Mouse (Mus musculus) CD8-positive naive resting alpha-beta T cell, adult 2 months (primary cell): ENCODE results near the gene Tfpt.
"Not testable (repeated sequence)": the region's sequence is repeated elsewhere in the genome, so short reads cannot be mapped to it uniquely, and the experiment has no call there.

Source experiments
- DNase-seq, 2 experiments: peaks; one replicate each; pipeline ENCODE4 v3.0.0; 2022; ENCODE audit warnings: low read depth in 2 of 2, low spot score in 2 of 2

Gene Tfpt

GRCm38 (mm10) chr7:3617242-3617995, 12.3 kb downstream of the Tfpt start, which contains the start of gene Ndufa3:
TSS of gene Ndufa3 (plus strand) at chr7:3617373.
- DNase-seq = peak; percentile 81 to 83

- no peak for DNase-seq
These were observed 13.1 kb downstream of the Tfpt start for GRCm38 (mm10) chr7:3616389-3617241.

- no peak for DNase-seq
These were observed 13.7 kb downstream of the Tfpt start, which contains the start of gene Oscar for GRCm38 (mm10) chr7:3616057-3616388. TSS of gene Oscar (minus strand) at chr7:3616157.

GRCm38 (mm10) chr7:3614021-3614420, 15.7 kb downstream of the Tfpt start:
- no peak for DNase-seq

GRCm38 (mm10) chr7:3611006-3611405, 18.7 kb downstream of the Tfpt start:
- DNase-seq = no peak

- no peak for DNase-seq
These were observed 19.3 kb downstream of the Tfpt start for GRCm38 (mm10) chr7:3610437-3610836.

- DNase-seq = no peak
These were observed 20.6 kb downstream of the Tfpt start for GRCm38 (mm10) chr7:3609082-3609481.

- DNase-seq = no peak
These were observed 21.1 kb downstream of the Tfpt start for GRCm38 (mm10) chr7:3608668-3609067.

GRCm38 (mm10) chr7:3607391-3607790, 22.3 kb downstream of the Tfpt start:
- no peak for DNase-seq

GRCm38 (mm10) chr7:3606798-3607197, 22.9 kb downstream of the Tfpt start:
- no peak for DNase-seq

GRCm38 (mm10) chr7:3601119-3601518, 28.6 kb downstream of the Tfpt start:
- peak; percentile 38 to 62 for DNase-seq

GRCm38 (mm10) chr7:3597755-3598154, 32.0 kb downstream of the Tfpt start:
- DNase-seq = not testable (repeated sequence)

- DNase-seq = no peak
These were observed 34.6 kb downstream of the Tfpt start for GRCm38 (mm10) chr7:3595146-3595545.

GRCm38 (mm10) chr7:3594686-3595085, 35.0 kb downstream of the Tfpt start:
- no peak for DNase-seq

- no peak for DNase-seq
These were observed 35.9 kb downstream of the Tfpt start for GRCm38 (mm10) chr7:3593855-3594254.

GRCm38 (mm10) chr7:3591534-3591933, 38.2 kb downstream of the Tfpt start:
- DNase-seq = no peak

- no peak for DNase-seq
These were observed 39.2 kb downstream of the Tfpt start for GRCm38 (mm10) chr7:3590550-3590949.

- no peak for DNase-seq
These were observed 42.4 kb downstream of the Tfpt start for GRCm38 (mm10) chr7:3587292-3587691.

- DNase-seq = no peak
These were observed 43.5 kb downstream of the Tfpt start for GRCm38 (mm10) chr7:3586255-3586654.

GRCm38 (mm10) chr7:3585763-3586162, 44.0 kb downstream of the Tfpt start:
- DNase-seq = no peak

- DNase-seq = no peak
These were observed 49.7 kb downstream of the Tfpt start for GRCm38 (mm10) chr7:3580029-3580428.

GRCm38 (mm10) chr7:3578952-3579546, 50.7 kb downstream of the Tfpt start:
- no peak for DNase-seq
